9 mouse cellular contexts compared by ENCODE assay signal in genomic region chr17:51813784-51814120, GRCm38 (mm10). TPM values are rescaled to one million over a fixed set of nuclear protein-coding genes. Genes with fewer than 3 reads are reported as not detected.
A peak's percentile ranks its signal among the peaks of the same experiment; 100 is the strongest.
DNase-seq lines count a peak whose midpoint lies in the region; ATAC-seq and TF ChIP-seq lines count a peak whose summit lies in the region.
"Had no signal": no experiment of that assay in that cellular context is flagged by ENCODE, and none has a peak within 500 bp of the region (broad histone marks: within the 10 kb centered on the region; RNA-seq: fewer than 3 reads in every experiment).

No protein-coding gene starts in this region.

- H3K27ac ChIP-seq in heart, embryonic 11.5 days (ENCODE audit: low read depth, low read length), result no peak overlapping the region
- no peak overlapping the region for H3K27ac ChIP-seq in ES-Bruce4 (ENCODE audit: insufficient read depth, low read length)
- peak overlapping the region; percentile 98 for H3K27ac ChIP-seq in hindbrain, embryonic 12.5 days

- peak overlapping the region; percentile 89 for H3K4me3 ChIP-seq in heart, embryonic 11.5 days (ENCODE audit: low read depth, low read length)
- peak overlapping the region; percentile 83 for H3K4me3 ChIP-seq in ES-Bruce4 (ENCODE audit: low read depth, low read length)
- H3K4me3 ChIP-seq in hindbrain, embryonic 12.5 days, result peak overlapping the region; percentile 76

- TF ChIP-seq EP300 in ES-Bruce4 (IDR thresholded peaks at IDR 0.05; ENCODE audit: insufficient read depth, low read depth, low read length), result no peak

- no peaks in the 10 kb centered on the region for H3K36me3 ChIP-seq in heart, embryonic 11.5 days (ENCODE audit: control insufficient read depth, insufficient read depth, low read length)
- H3K36me3 ChIP-seq in ES-Bruce4 (ENCODE audit: control insufficient read depth, insufficient read depth, low read length, poor library complexity, severe bottlenecking), result no peaks in the 10 kb centered on the region
- H3K36me3 ChIP-seq in hindbrain, embryonic 12.5 days, result peaks cover 4% of the 10 kb centered on the region; the same call in 1 of the 2 replicates

- H3K27me3 ChIP-seq in heart, embryonic 11.5 days (ENCODE audit: control insufficient read depth, insufficient read depth, low read length), result no peaks in the 10 kb centered on the region
- H3K27me3 ChIP-seq in ES-Bruce4 (ENCODE audit: control insufficient read depth, insufficient read depth, low read length, poor library complexity, severe bottlenecking), result 0 out of 2 replicates have a peak, but pooled peaks cover 4% of the 10 kb centered on the region
- no peaks in the 10 kb centered on the region for H3K27me3 ChIP-seq in hindbrain, embryonic 12.5 days
- H3K27me3 ChIP-seq: CH12.LX had no signal

- intact Hi-C loops in heart, postnatal 25 days (cut with DNase I), result loop anchor here (2.0 kb wide), 1 partner anchor 19 kb away; the partner anchor contains the start of gene Satb1

- peak overlapping the region; percentile 73 for H3K4me2 ChIP-seq in heart, embryonic 11.5 days
- H3K4me2 ChIP-seq in hindbrain, embryonic 12.5 days (replicated peaks), result peak overlapping the region; percentile 64

- 2% methylated on average over 6 of the region's 6 CpGs for WGBS in heart, embryonic 11.5 days (ENCODE audit: insufficient replicate concordance)
- 2% methylated on average over 6 of the region's 6 CpGs for WGBS in hindbrain, embryonic 12.5 days

- no peaks in the 10 kb centered on the region for H3K4me1 ChIP-seq in heart, embryonic 11.5 days (ENCODE audit: control insufficient read depth, insufficient read depth, low read length)
- H3K4me1 ChIP-seq in ES-Bruce4 (ENCODE audit: control insufficient read depth, insufficient read depth, low read length), result no peaks in the 10 kb centered on the region
- peaks cover 11% of the 10 kb centered on the region for H3K4me1 ChIP-seq in hindbrain, embryonic 12.5 days

- TF ChIP-seq CTCF in ES-Bruce4 (IDR thresholded peaks at IDR 0.05; ENCODE audit: low read depth, low read length), result no peak

- ATAC-seq in heart, embryonic 11.5 days (replicated peaks; ENCODE audit: insufficient number of reproducible peaks, low FRiP score, low TSS enrichment), result no peak
- ATAC-seq in hindbrain, embryonic 12.5 days (ENCODE audit: low FRiP score), result no peak
- ATAC-seq in megakaryocyte progenitor cell, adult 5-6 weeks (replicated peaks; ENCODE audit: poor library complexity), result peak; percentile 3; the same call in 1 of the 2 replicates

- H3K9me3 ChIP-seq in heart, embryonic 11.5 days (replicated peaks; ENCODE audit: control insufficient read depth, low read length), result no peaks in the 10 kb centered on the region
- no peaks in the 10 kb centered on the region for H3K9me3 ChIP-seq in ES-Bruce4 (replicated peaks; ENCODE audit: control insufficient read depth, insufficient read depth, low read length, poor library complexity, severe bottlenecking)
- no peaks in the 10 kb centered on the region for H3K9me3 ChIP-seq in hindbrain, embryonic 12.5 days (replicated peaks)

- TF ChIP-seq POLR2A in ES-Bruce4 (IDR thresholded peaks at IDR 0.05; ENCODE audit: insufficient read depth, low read length), result no peak

- H3K9ac ChIP-seq in heart, embryonic 11.5 days (ENCODE audit: low read depth, low read length), result peak overlapping the region; percentile 77; the same call in 1 of the 2 replicates
- H3K9ac ChIP-seq in ES-Bruce4 (ENCODE audit: low read depth, poor library complexity, severe bottlenecking), result peak overlapping the region; percentile 97
- peak overlapping the region; percentile 96 for H3K9ac ChIP-seq in hindbrain, embryonic 12.5 days

- no peak for DNase-seq in heart, postnatal 25 days (ENCODE audit: low spot score)
- no peak for DNase-seq in ovary, postnatal 14 days (ENCODE audit: low spot score)
- DNase-seq in urinary bladder, adult 18-20 months (ENCODE audit: low spot score in 2 of 2), result no peak
- no peak for DNase-seq in right cerebral cortex, postnatal 25 days

RNA-seq across cellular contexts. Expression of gene Satb1, which starts 19.3 kb away (rescaled TPM):
- polyA plus RNA-seq in heart, embryonic 11.5 days (2014; fragmentation: Nextera tagmentation; extraction: Ambion mirVana), result 10.2 and 10.7 TPM in 2 replicates
- total RNA-seq in heart, postnatal 25 days (2021), result 10 to 100 TPM; 24.0 to 24.5 TPM
- polyA plus RNA-seq in ES-Bruce4 (2011; ENCODE audit: insufficient read depth, insufficient read length, low read depth, missing spikeins), result 13.4 and 13.8 TPM in 2 replicates
- 30.7 and 33.6 TPM in 2 replicates for polyA plus RNA-seq in hindbrain, embryonic 12.5 days (2016; fragmentation: Nextera tagmentation; extraction: Ambion mirVana)
- 31.2 and 35.1 TPM in 2 replicates for total RNA-seq in megakaryocyte progenitor cell, adult 5-6 weeks (2015)
- total RNA-seq in megakaryocyte progenitor cell, adult 5-6 weeks (2017), result 21.8 and 22.1 TPM in 2 replicates
- total RNA-seq: CH12.LX had no signal
